Mouse (Mus musculus): ENCODE measurements around the gene Abca9.

DNA sequence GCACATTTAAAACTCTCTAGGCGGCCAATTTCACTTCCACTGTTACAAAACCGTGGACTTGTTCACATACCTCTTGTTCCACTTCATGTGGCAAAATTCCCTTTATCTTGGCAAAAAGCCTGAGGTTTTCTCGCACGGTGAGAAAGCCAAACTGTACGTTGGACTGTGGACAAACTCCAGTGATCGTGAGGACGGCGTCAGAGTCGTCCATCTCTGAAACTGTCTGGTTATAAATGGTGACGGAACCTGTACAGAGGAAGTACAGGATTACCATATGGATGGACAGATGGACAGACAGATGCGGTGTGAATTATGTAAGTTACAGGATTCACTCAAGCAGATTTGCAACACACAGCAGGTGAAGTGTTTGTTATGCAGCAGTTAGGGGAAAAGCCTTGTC lies 22.6 kb downstream of the Abca9 start:
- TF ChIP-seq CTCF (IDR thresholded peaks at IDR 0.05) (no peak), POLR2A (IDR thresholded peaks at IDR 0.05; ENCODE audit: insufficient read depth, low read depth, low read length) (no peak), EP300 (IDR thresholded peaks at IDR 0.05; ENCODE audit: insufficient read depth, low read depth, low read length) (no peak)

Measured in heart, adult 2 months (tissue).